Mouse (Mus musculus) heart, adult 2 months (tissue): ENCODE measurements around the gene Frzb. TPM values are rescaled to one million over a fixed set of nuclear protein-coding genes. Genes with fewer than 3 reads are reported as not detected.

ENCODE experiments used
- DNase-seq, 2 experiments: peaks; one replicate each; pipeline ENCODE4 v3.0.0; 2021
- H3K27ac ChIP-seq: fragments of 200-600 bp; 2 replicates; pipeline ENCODE4 v1.8.1; 2022
- H3K27me3 ChIP-seq: fragments of 200-500 bp; 2 replicates; pipeline ENCODE4 v1.6.1; 2012; ENCODE audit warnings: mild to moderate bottlenecking, low read length, inconsistent platforms, mixed read lengths; ENCODE audit not compliant: control insufficient read depth, insufficient read depth
- H3K36me3 ChIP-seq: fragments of 200-500 bp; 2 replicates; pipeline ENCODE4 v1.6.1; 2012; ENCODE audit warnings: low read length, inconsistent platforms; ENCODE audit not compliant: control insufficient read depth, insufficient read depth
- H3K4me1 ChIP-seq: fragments of 200-500 bp; 2 replicates; pipeline ENCODE4 v1.6.1; 2011; ENCODE audit warnings: low read length; ENCODE audit not compliant: control insufficient read depth, insufficient read depth
- H3K4me3 ChIP-seq: fragments of 200-600 bp; 2 replicates; pipeline ENCODE4 v1.8.1; 2022
- H3K79me2 ChIP-seq: fragments of 200-500 bp; replicated peaks from 2 replicates; pipeline ENCODE4 v1.6.1; 2012; ENCODE audit warnings: mild to moderate bottlenecking, inconsistent platforms, low read length, moderate library complexity, mixed read lengths; ENCODE audit not compliant: control insufficient read depth, insufficient read depth
- H3K9ac ChIP-seq: fragments of 200-500 bp; 2 replicates; pipeline ENCODE4 v1.6.1; 2012; ENCODE audit warnings: low read depth, mild to moderate bottlenecking, control low read depth, inconsistent platforms, low read length, mixed read lengths
- CTCF ChIP-seq: fragments of 200-600 bp; IDR thresholded peaks from 2 replicates; pipeline ENCODE4 v1.8.1; 2022; ENCODE audit warnings: antibody characterized with exemption, mild to moderate bottlenecking, moderate library complexity
- EP300 ChIP-seq: fragments of 200-500 bp; IDR thresholded peaks from 2 replicates; pipeline ENCODE4 v1.6.1; 2011; ENCODE audit warnings: low read depth, low read length, control low read depth; ENCODE audit not compliant: insufficient read depth
- POLR2A ChIP-seq: fragments of 200-500 bp; IDR thresholded peaks from 2 replicates; pipeline ENCODE4 v1.6.1; 2011; ENCODE audit warnings: mild to moderate bottlenecking, low read depth, low read length, control low read depth; ENCODE audit not compliant: insufficient read depth
- WGBS: fragments of 180-500 bp; shearing (Covaris S2); methylation state at CpG from one replicate; pipeline ENCODE4 v1.1.7; 2018; 5-methylcytosine and 5-hydroxymethylcytosine counted together
- intact Hi-C: fragments of 180-260 bp; cut with DNase I; formaldehyde crosslinking; loops from one replicate; pipeline ENCODE4 v1.15.1; 2025
- polyA plus RNA-seq: library from polyadenylated mRNA; depleted of rRNA; stranded (reverse); fragments of >200 nt; gene quantifications from 2 replicates; pipeline ENCODE4 v1.2.3, GENCODE M21; 2012
- total RNA-seq, 2 experiments: library from RNA; stranded (reverse); gene quantifications; 2 replicates each; pipeline ENCODE4 v1.2.3; 2021

The Frzb gene
- total and polyA plus RNA-seq, 3 experiments: 2.8 to 6.0 (median 5.7) TPM

GRCm38 (mm10) chr2:80465991-80466821 lies 18.8 kb upstream of the Frzb start:
- Histone ChIP-seq H3K27me3 (no peaks in the 10 kb centered on the region), H3K36me3 (no peaks in the 10 kb centered on the region), H3K27ac (no peak overlapping the region), H3K79me2 (no peaks in the 10 kb centered on the region), H3K4me3 (no peak overlapping the region), H3K4me1 (no peaks in the 10 kb centered on the region), H3K9ac (no peak overlapping the region)
- no peak for DNase-seq
- TF ChIP-seq POLR2A (no peak), CTCF (no peak), EP300 (no peak)
- intact Hi-C loops: no loop called here
- WGBS: 66% methylated on average over 16 of the region's 16 CpGs

- TF ChIP-seq EP300: no peak
- Histone ChIP-seq H3K9ac (no peak overlapping the region), H3K79me2 (no peaks in the 10 kb centered on the region), H3K27ac (no peak overlapping the region), H3K36me3 (no peaks in the 10 kb centered on the region), H3K27me3 (no peaks in the 10 kb centered on the region), H3K4me1 (no peaks in the 10 kb centered on the region), H3K4me3 (no peak overlapping the region)
- 77% methylated on average over 8 of the region's 8 CpGs for WGBS
- no peak for DNase-seq
- intact Hi-C loops: no loop called here
Measured at GRCm38 (mm10) chr2:80461827-80462226, 14.4 kb upstream of the Frzb start.

- H3K27me3 ChIP-seq: no peaks in the 10 kb centered on the region
- no peaks in the 10 kb centered on the region for H3K36me3 ChIP-seq
- TF ChIP-seq CTCF (peak; percentile 13; the same call in 1 of the 2 replicates), POLR2A (no peak)
- WGBS: 10% methylated on average over 12 of the region's 12 CpGs
- no peak overlapping the region; the same call in 1 of the 2 replicates for H3K27ac ChIP-seq
- intact Hi-C loops: loop anchor here (5.0 kb wide), 1 partner anchor 91 kb away; no protein-coding TSS in a partner anchor
- DNase-seq: peak; percentile 12 to 33
- H3K79me2 ChIP-seq: no peaks in the 10 kb centered on the region
- peak overlapping the region; percentile 69 for H3K4me3 ChIP-seq
- no peak overlapping the region for H3K9ac ChIP-seq
- no peaks in the 10 kb centered on the region; the same call in 1 of the 2 replicates for H3K4me1 ChIP-seq
Measured at GRCm38 (mm10) chr2:80448231-80448630, 806 bp upstream of the Frzb start.

GRCm38 (mm10) chr2:80446308-80447151 lies 895 bp downstream of the Frzb start:
- peak overlapping the region; percentile 19 for H3K9ac ChIP-seq
- intact Hi-C loops: loop anchor here (5.0 kb wide), 1 partner anchor 89 kb away; no protein-coding TSS in a partner anchor
- H3K27ac ChIP-seq: peak overlapping the region; percentile 1; the same call in 1 of the 2 replicates
- H3K4me1 ChIP-seq: no peaks in the 10 kb centered on the region; the same call in 1 of the 2 replicates
- DNase-seq: peak; percentile 33 to 60
- TF ChIP-seq CTCF: no peak
- no peak for TF ChIP-seq EP300
- no peaks in the 10 kb centered on the region for H3K79me2 ChIP-seq
- peak overlapping the region; percentile 69 for H3K4me3 ChIP-seq
- no peaks in the 10 kb centered on the region for H3K36me3 ChIP-seq
- no peaks in the 10 kb centered on the region for H3K27me3 ChIP-seq
- WGBS: 1% methylated on average over 54 of the region's 54 CpGs

- Histone ChIP-seq H3K4me3 (peak overlapping the region; percentile 69), H3K9ac (no peak overlapping the region; the same call in 1 of the 2 replicates), H3K36me3 (no peaks in the 10 kb centered on the region), H3K27me3 (no peaks in the 10 kb centered on the region), H3K4me1 (peaks cover 1% of the 10 kb centered on the region), H3K79me2 (no peaks in the 10 kb centered on the region), H3K27ac (no peak overlapping the region)
- no peak for DNase-seq
- no peak for TF ChIP-seq CTCF
- WGBS: 50% methylated on average over 10 of the region's 10 CpGs
- intact Hi-C loops: loop anchor here (5.0 kb wide), 1 partner anchor 89 kb away; no protein-coding TSS in a partner anchor
Measured at GRCm38 (mm10) chr2:80445926-80446307, 1.5 kb downstream of the Frzb start.

GRCm38 (mm10) chr2:80445491-80445890 lies 1.9 kb downstream of the Frzb start:
- Histone ChIP-seq H3K36me3 (no peaks in the 10 kb centered on the region), H3K4me1 (peaks cover 1% of the 10 kb centered on the region), H3K4me3 (no peak overlapping the region; the same call in 1 of the 2 replicates), H3K79me2 (no peaks in the 10 kb centered on the region), H3K27ac (no peak overlapping the region), H3K27me3 (no peaks in the 10 kb centered on the region), H3K9ac (no peak overlapping the region)
- intact Hi-C loops: loop anchor here (5.0 kb wide), 1 partner anchor 88 kb away; no protein-coding TSS in a partner anchor
- TF ChIP-seq CTCF (no peak), EP300 (no peak), POLR2A (no peak)
- no peak for DNase-seq
- 88% methylated on average over 10 of the region's 10 CpGs for WGBS
